Mouse (Mus musculus) ES-E14 (cell line): ENCODE data around the gene Shc3.

Experiments used
- HCFC1 ChIP-seq: IDR thresholded peaks from 2 replicates; pipeline ENCODE4 v1.6.1; 2012; ENCODE audit warnings: low read length, inconsistent platforms, borderline replicate concordance; ENCODE audit not compliant: insufficient read depth
- MAFK ChIP-seq: IDR thresholded peaks from 2 replicates; pipeline ENCODE4 v1.6.1; 2014; ENCODE audit warnings: mild to moderate bottlenecking, low read depth, low read length, inconsistent platforms; ENCODE audit not compliant: insufficient read depth

DNA sequence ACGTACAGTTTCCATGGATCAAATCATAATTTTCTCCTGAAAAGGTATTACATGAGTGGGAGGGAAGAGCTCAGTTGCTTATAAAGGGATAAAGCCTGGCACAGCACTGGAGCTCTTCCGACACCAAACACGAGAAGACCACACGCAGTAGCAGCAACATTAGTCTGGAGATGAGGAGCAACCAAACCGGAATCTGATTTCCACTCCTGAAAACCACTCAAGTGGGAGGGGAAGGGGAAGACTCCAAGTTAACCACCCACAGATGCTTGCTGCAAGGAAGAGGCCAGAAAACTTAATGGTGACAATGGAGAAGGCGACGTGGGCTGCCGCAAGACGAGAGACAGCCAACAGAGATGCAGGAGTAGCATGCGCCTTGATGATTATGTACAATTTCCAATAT is 45.9 kb downstream of the Shc3 start:
- TF ChIP-seq HCFC1: no peak
- no peak for TF ChIP-seq MAFK
